Mouse (Mus musculus) macrophage (primary cell): ENCODE measurements around the gene Cntnap1. TPM values are rescaled to one million over a fixed set of nuclear protein-coding genes. Genes with fewer than 3 reads are reported as not detected.
"Not testable (repeated sequence)": the region's sequence is repeated elsewhere in the genome, so short reads cannot be mapped to it uniquely, and the experiment has no call there.

Experiments
- H3K27ac ChIP-seq: fragments of 350-480 bp; formaldehyde crosslinking; 2 replicates; pipeline ENCODE4 v1.9.0; 2021
- H3K36me3 ChIP-seq: fragments of 350-480 bp; formaldehyde crosslinking; 2 replicates; pipeline ENCODE4 v1.9.0; 2021; ENCODE audit errors: inconsistent target
- H3K4me3 ChIP-seq: fragments of 350-480 bp; formaldehyde crosslinking; 2 replicates; pipeline ENCODE4 v1.9.0; 2021; ENCODE audit errors: inconsistent target
- H3K79me2 ChIP-seq: fragments of 350-480 bp; formaldehyde crosslinking; 2 replicates; pipeline ENCODE4 v1.9.0; 2021; ENCODE audit errors: inconsistent target
- WGBS: methylation state at CpG from one replicate; pipeline ENCODE4 v1.1.7; 2026; ENCODE audit warnings: inconsistent platforms; ENCODE audit not compliant: missing documents; 5-methylcytosine and 5-hydroxymethylcytosine counted together
- polyA plus RNA-seq: library from polyadenylated mRNA; stranded (reverse); fragments of 250-400 nt; gene quantifications from 3 replicates; pipeline ENCODE4 v1.2.4, GENCODE M21; 2018; ENCODE audit warnings: inconsistent platforms
- total RNA-seq, 78 experiments: library from RNA; depleted of rRNA; stranded (reverse); fragments of 250-400 nt; gene quantifications; 1 replicate in 9 of 78; 2 replicates in 24 of 78; 3 replicates in 43 of 78; 4 replicates in 2 of 78; pipeline ENCODE4 v1.2.4; 2018; ENCODE audit warnings: inconsistent platforms in 56 of 78

Gene Cntnap1
- total RNA-seq (2018; cell fraction: chromatin; rRNA removed) = 10 to 100 TPM in 1 of 26 experiments, 1 to 10 TPM in 25; 1.2 to 11.0 (median 5.9) TPM
- total RNA-seq (2018; cell fraction: cytosol; rRNA removed) = under 1 TPM; 0.05 to 0.71 (median 0.26) TPM
- total RNA-seq (2018; cell fraction: nucleus; rRNA removed) = 1 to 10 TPM in 23 of 26 experiments, under 1 TPM in 3; 0.46 to 5.0 (median 2.9) TPM
- polyA plus RNA-seq = 0.17 to 0.34 TPM (median 0.27 TPM) in 3 replicates

- no peaks in the 10 kb centered on the region; the same call in 1 of the 2 replicates for H3K79me2 ChIP-seq
- 0 out of 2 replicates have a peak, but pooled peaks cover 7% of the 10 kb centered on the region for H3K36me3 ChIP-seq
- 6% methylated on average over 35 of the region's 35 CpGs for WGBS
- H3K4me3 ChIP-seq = peak within 1 kb of the TSS; percentile 74
- peak within 1 kb of the TSS; percentile 42; the same call in 1 of the 2 replicates for H3K27ac ChIP-seq
These were observed at the start of gene Cntnap1 for GRCm38 (mm10) chr11:101170354-101170810. TSS of gene Cntnap1 (plus strand) at chr11:101170523.

- peak overlapping the region; percentile 62 for H3K27ac ChIP-seq
- peak overlapping the region; percentile 80 for H3K4me3 ChIP-seq
- peaks cover 47% of the 10 kb centered on the region for H3K79me2 ChIP-seq
- WGBS = 32% methylated on average over 19 of the region's 19 CpGs
- H3K36me3 ChIP-seq = peaks cover 16% of the 10 kb centered on the region; the same call in 1 of the 2 replicates
These were observed 49.7 kb upstream of the Cntnap1 start for GRCm38 (mm10) chr11:101120545-101121188.

- H3K4me3 ChIP-seq, H3K27ac ChIP-seq: not testable (repeated sequence)
- 92% methylated on average over 5 of the region's 8 CpGs for WGBS
- Histone ChIP-seq H3K36me3 (peaks cover 26% of the 10 kb centered on the region; the same call in 1 of the 2 replicates), H3K79me2 (peaks cover 11% of the 10 kb centered on the region)
These were observed 45.8 kb upstream of the Cntnap1 start for GRCm38 (mm10) chr11:101124494-101124893.

GRCm38 (mm10) chr11:101125008-101125407 lies 45.3 kb upstream of the Cntnap1 start:
- Histone ChIP-seq H3K36me3 (peaks cover 26% of the 10 kb centered on the region; the same call in 1 of the 2 replicates), H3K79me2 (peaks cover 10% of the 10 kb centered on the region)
- not testable (repeated sequence) for H3K27ac ChIP-seq, H3K4me3 ChIP-seq
- WGBS = 83% methylated on average over 2 of the region's 9 CpGs

GRCm38 (mm10) chr11:101127075-101127474 lies 43.2 kb upstream of the Cntnap1 start:
- H3K36me3 ChIP-seq = peaks cover 26% of the 10 kb centered on the region; the same call in 1 of the 2 replicates
- WGBS = 100% methylated on average over 1 of the region's 1 CpGs

GRCm38 (mm10) chr11:101128996-101129577 lies 41.2 kb upstream of the Cntnap1 start:
- WGBS = 87% methylated on average over 11 of the region's 11 CpGs
- H3K4me3 ChIP-seq = no peak overlapping the region

More at GRCm38 (mm10) chr11:101127075-101127474, 43.2 kb upstream of the Cntnap1 start:
- H3K4me3 ChIP-seq = no peak overlapping the region
- H3K79me2 ChIP-seq = no peaks in the 10 kb centered on the region
- no peak overlapping the region for H3K27ac ChIP-seq

GRCm38 (mm10) chr11:101130056-101130756 lies 40.1 kb upstream of the Cntnap1 start:
- Histone ChIP-seq H3K36me3 (peaks cover 14% of the 10 kb centered on the region; the same call in 1 of the 2 replicates), H3K4me3 (no peak overlapping the region), H3K27ac (no peak overlapping the region), H3K79me2 (no peaks in the 10 kb centered on the region)
- WGBS = 65% methylated on average over 17 of the region's 18 CpGs

More at GRCm38 (mm10) chr11:101128996-101129577, 41.2 kb upstream of the Cntnap1 start:
- peaks cover 14% of the 10 kb centered on the region; the same call in 1 of the 2 replicates for H3K36me3 ChIP-seq
- H3K27ac ChIP-seq = no peak overlapping the region
- no peaks in the 10 kb centered on the region for H3K79me2 ChIP-seq

GRCm38 (mm10) chr11:101131187-101131586 lies 39.1 kb upstream of the Cntnap1 start:
- H3K36me3 ChIP-seq = peaks cover 5% of the 10 kb centered on the region; the same call in 1 of the 2 replicates
- no peak overlapping the region for H3K4me3 ChIP-seq
- H3K79me2 ChIP-seq = no peaks in the 10 kb centered on the region
- WGBS = 93% methylated on average over 2 of the region's 2 CpGs
- H3K27ac ChIP-seq = no peak overlapping the region

GRCm38 (mm10) chr11:101131701-101132100 lies 38.6 kb upstream of the Cntnap1 start:
- no peaks in the 10 kb centered on the region for H3K79me2 ChIP-seq
- 88% methylated on average over 6 of the region's 6 CpGs for WGBS
- H3K27ac ChIP-seq = no peak overlapping the region
- H3K4me3 ChIP-seq = no peak overlapping the region
- no peaks in the 10 kb centered on the region for H3K36me3 ChIP-seq

GRCm38 (mm10) chr11:101133037-101133436 lies 37.3 kb upstream of the Cntnap1 start:
- no peak overlapping the region for H3K4me3 ChIP-seq
- H3K27ac ChIP-seq = no peak overlapping the region
- H3K36me3 ChIP-seq = no peaks in the 10 kb centered on the region
- 33% methylated on average over 10 of the region's 12 CpGs for WGBS
- no peaks in the 10 kb centered on the region for H3K79me2 ChIP-seq

GRCm38 (mm10) chr11:101134217-101134865 lies 36.0 kb upstream of the Cntnap1 start:
- Histone ChIP-seq H3K27ac (no peak overlapping the region), H3K4me3 (no peak overlapping the region), H3K79me2 (no peaks in the 10 kb centered on the region), H3K36me3 (no peaks in the 10 kb centered on the region)
- WGBS = 93% methylated on average over 13 of the region's 13 CpGs

GRCm38 (mm10) chr11:101137000-101137399 lies 33.3 kb upstream of the Cntnap1 start:
- H3K79me2 ChIP-seq = no peaks in the 10 kb centered on the region
- no peaks in the 10 kb centered on the region for H3K36me3 ChIP-seq
- H3K4me3 ChIP-seq = no peak overlapping the region
- H3K27ac ChIP-seq = no peak overlapping the region
- WGBS = 93% methylated on average over 7 of the region's 7 CpGs

GRCm38 (mm10) chr11:101138536-101139181 lies 31.7 kb upstream of the Cntnap1 start:
- Histone ChIP-seq H3K36me3 (no peaks in the 10 kb centered on the region), H3K4me3 (no peak overlapping the region), H3K79me2 (no peaks in the 10 kb centered on the region), H3K27ac (no peak overlapping the region)
- 17% methylated on average over 12 of the region's 15 CpGs for WGBS
